Mouse (Mus musculus): ENCODE measurements around the gene Stard9. TPM values are rescaled to one million over a fixed set of nuclear protein-coding genes. Genes with fewer than 3 reads are reported as not detected.

Gene Stard9
- polyA plus RNA-seq, 1 experiment from 2014 or later = 3.5 TPM

DNA sequence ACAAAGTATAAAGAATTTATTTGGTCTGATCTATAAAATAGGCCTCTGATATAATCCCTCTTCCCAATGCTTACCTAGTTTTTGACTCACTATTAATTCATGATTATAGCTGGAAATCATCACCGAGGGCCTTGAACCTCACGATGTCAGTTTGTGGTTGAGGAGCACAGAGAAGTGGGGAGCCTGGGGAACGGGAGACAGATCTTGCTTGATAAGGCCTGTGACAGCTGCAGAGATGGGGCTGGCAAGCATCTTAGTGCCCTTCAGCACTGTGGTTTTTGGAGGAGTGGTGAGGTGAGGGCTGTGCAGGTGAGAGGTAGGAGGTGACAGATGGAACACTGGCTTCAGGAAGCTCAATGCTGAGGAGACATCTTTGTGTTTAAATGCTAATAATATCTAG, 81.2 kb downstream of the Stard9 start:
- H3K27me3 ChIP-seq (ENCODE audit: control insufficient read depth, insufficient read depth, low read depth, low read length) = no peaks in the 10 kb centered on the region
- no peak overlapping the region for H3K9ac ChIP-seq (ENCODE audit: low read depth, low read length)
- no peaks in the 10 kb centered on the region for H3K4me1 ChIP-seq (ENCODE audit: control insufficient read depth, insufficient read depth, low read length)
- no peak overlapping the region for H3K4me2 ChIP-seq (ENCODE audit: low read length)
- no peak for ATAC-seq
- peaks cover 18% of the 10 kb centered on the region for H3K36me3 ChIP-seq (ENCODE audit: control insufficient read depth, insufficient read depth, low read length)
- no peaks in the 10 kb centered on the region for H3K9me3 ChIP-seq (replicated peaks; ENCODE audit: control insufficient read depth, low read length, poor library complexity, severe bottlenecking)
- no peak overlapping the region for H3K4me3 ChIP-seq (ENCODE audit: low read depth, low read length)
- 89% methylated on average over 3 of the region's 3 CpGs for WGBS
- no peak overlapping the region for H3K27ac ChIP-seq (ENCODE audit: low read length)

DNA sequence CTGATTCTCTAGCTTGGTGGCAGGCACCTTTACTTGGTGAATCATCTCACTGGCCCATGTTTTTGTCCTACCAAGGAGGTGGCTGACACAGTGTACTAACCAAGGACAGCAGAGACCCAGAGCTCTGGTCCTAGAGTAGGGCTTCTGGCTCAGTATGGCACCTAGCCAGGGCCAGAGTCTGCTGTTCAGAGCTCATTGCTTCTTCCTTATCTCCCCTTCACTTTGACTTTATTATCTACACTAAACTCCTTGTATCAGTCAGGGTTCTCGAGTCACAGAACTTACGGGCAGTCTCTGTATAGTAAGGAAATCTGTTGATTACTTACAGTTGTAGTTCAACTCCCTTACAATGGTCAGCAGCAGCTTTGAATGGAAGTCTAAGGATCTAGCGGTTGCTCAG, 82.0 kb downstream of the Stard9 start:
- Histone ChIP-seq H3K36me3 (ENCODE audit: control insufficient read depth, insufficient read depth, low read length) (peaks cover 18% of the 10 kb centered on the region), H3K4me1 (ENCODE audit: control insufficient read depth, insufficient read depth, low read length) (no peaks in the 10 kb centered on the region), H3K4me2 (ENCODE audit: low read length) (no peak overlapping the region), H3K27me3 (ENCODE audit: control insufficient read depth, insufficient read depth, low read depth, low read length) (no peaks in the 10 kb centered on the region), H3K9me3 (replicated peaks; ENCODE audit: control insufficient read depth, low read length, poor library complexity, severe bottlenecking) (no peaks in the 10 kb centered on the region), H3K4me3 (ENCODE audit: low read depth, low read length) (no peak overlapping the region), H3K9ac (ENCODE audit: low read depth, low read length) (no peak overlapping the region), H3K27ac (ENCODE audit: low read length) (no peak overlapping the region)
- ATAC-seq = no peak
- 97% methylated on average over 3 of the region's 3 CpGs for WGBS

GRCm38 (mm10) chr2:120713441-120713840, 84.5 kb downstream of the Stard9 start:
- H3K36me3 ChIP-seq (ENCODE audit: control insufficient read depth, insufficient read depth, low read length) = peaks cover 24% of the 10 kb centered on the region

GRCm38 (mm10) chr2:120718496-120718895, 89.6 kb downstream of the Stard9 start:
- no peaks in the 10 kb centered on the region for H3K27me3 ChIP-seq (ENCODE audit: control insufficient read depth, insufficient read depth, low read depth, low read length)
- 97% methylated on average over 8 of the region's 8 CpGs for WGBS
- no peak overlapping the region for H3K4me2 ChIP-seq (ENCODE audit: low read length)
- H3K36me3 ChIP-seq (ENCODE audit: control insufficient read depth, insufficient read depth, low read length) = peaks cover 44% of the 10 kb centered on the region
- no peak overlapping the region for H3K9ac ChIP-seq (ENCODE audit: low read depth, low read length)
- ATAC-seq = no peak
- no peak overlapping the region for H3K27ac ChIP-seq (ENCODE audit: low read length)
- no peaks in the 10 kb centered on the region for H3K4me1 ChIP-seq (ENCODE audit: control insufficient read depth, insufficient read depth, low read length)
- no peaks in the 10 kb centered on the region for H3K9me3 ChIP-seq (replicated peaks; ENCODE audit: control insufficient read depth, low read length, poor library complexity, severe bottlenecking)
- no peak overlapping the region for H3K4me3 ChIP-seq (ENCODE audit: low read depth, low read length)

More at GRCm38 (mm10) chr2:120713441-120713840, 84.5 kb downstream of the Stard9 start:
- H3K9ac ChIP-seq (ENCODE audit: low read depth, low read length) = no peak overlapping the region
- no peaks in the 10 kb centered on the region for H3K9me3 ChIP-seq (replicated peaks; ENCODE audit: control insufficient read depth, low read length, poor library complexity, severe bottlenecking)
- ATAC-seq = no peak
- no peaks in the 10 kb centered on the region for H3K4me1 ChIP-seq (ENCODE audit: control insufficient read depth, insufficient read depth, low read length)
- no peak overlapping the region for H3K4me3 ChIP-seq (ENCODE audit: low read depth, low read length)
- H3K27me3 ChIP-seq (ENCODE audit: control insufficient read depth, insufficient read depth, low read depth, low read length) = no peaks in the 10 kb centered on the region
- no peak overlapping the region for H3K4me2 ChIP-seq (ENCODE audit: low read length)
- H3K27ac ChIP-seq (ENCODE audit: low read length) = no peak overlapping the region
- WGBS = 98% methylated on average over 3 of the region's 3 CpGs

- Histone ChIP-seq H3K27ac (ENCODE audit: low read length) (no peak overlapping the region), H3K4me3 (ENCODE audit: low read depth, low read length) (no peak overlapping the region), H3K36me3 (ENCODE audit: control insufficient read depth, insufficient read depth, low read length) (peaks cover 46% of the 10 kb centered on the region), H3K27me3 (ENCODE audit: control insufficient read depth, insufficient read depth, low read depth, low read length) (no peaks in the 10 kb centered on the region), H3K4me1 (ENCODE audit: control insufficient read depth, insufficient read depth, low read length) (no peaks in the 10 kb centered on the region), H3K4me2 (ENCODE audit: low read length) (no peak overlapping the region), H3K9me3 (replicated peaks; ENCODE audit: control insufficient read depth, low read length, poor library complexity, severe bottlenecking) (no peaks in the 10 kb centered on the region), H3K9ac (ENCODE audit: low read depth, low read length) (no peak overlapping the region)
- over 99% methylated on average over 6 of the region's 6 CpGs for WGBS
- no peak for ATAC-seq
Observed at GRCm38 (mm10) chr2:120720821-120721220, 91.9 kb downstream of the Stard9 start.

DNA sequence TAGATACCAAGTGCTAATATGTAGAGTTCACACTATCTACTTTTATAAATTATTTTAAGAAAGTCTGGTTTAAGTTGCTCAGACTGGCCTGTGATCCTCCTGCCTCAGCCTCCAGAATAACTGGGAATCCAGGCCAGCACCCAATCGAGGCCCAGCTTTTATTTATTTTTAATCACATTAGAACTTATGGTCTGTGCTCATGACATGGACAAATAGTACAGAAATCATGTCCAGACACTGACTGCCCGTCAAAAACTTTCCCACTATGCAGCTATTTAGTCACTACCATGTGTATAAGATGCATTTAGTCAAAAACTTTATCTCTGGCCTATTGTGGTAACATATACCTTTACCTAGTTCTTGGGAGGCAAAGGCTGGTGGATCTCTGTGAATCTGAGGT, 93.0 kb downstream of the Stard9 start:
- H3K4me3 ChIP-seq (ENCODE audit: low read depth, low read length) = no peak overlapping the region
- no peak overlapping the region for H3K27ac ChIP-seq (ENCODE audit: low read length)
- no peak overlapping the region for H3K4me2 ChIP-seq (ENCODE audit: low read length)
- H3K9me3 ChIP-seq (replicated peaks; ENCODE audit: control insufficient read depth, low read length, poor library complexity, severe bottlenecking) = no peaks in the 10 kb centered on the region
- no peaks in the 10 kb centered on the region for H3K27me3 ChIP-seq (ENCODE audit: control insufficient read depth, insufficient read depth, low read depth, low read length)
- H3K9ac ChIP-seq (ENCODE audit: low read depth, low read length) = no peak overlapping the region
- H3K4me1 ChIP-seq (ENCODE audit: control insufficient read depth, insufficient read depth, low read length) = no peaks in the 10 kb centered on the region
- H3K36me3 ChIP-seq (ENCODE audit: control insufficient read depth, insufficient read depth, low read length) = peaks cover 51% of the 10 kb centered on the region
- ATAC-seq = no peak
- WGBS = 88% methylated on average over 2 of the region's 2 CpGs

GRCm38 (mm10) chr2:120722491-120722890, 93.6 kb downstream of the Stard9 start:
- no peak for ATAC-seq
- Histone ChIP-seq H3K27me3 (ENCODE audit: control insufficient read depth, insufficient read depth, low read depth, low read length) (no peaks in the 10 kb centered on the region), H3K4me2 (ENCODE audit: low read length) (no peak overlapping the region), H3K9ac (ENCODE audit: low read depth, low read length) (no peak overlapping the region), H3K9me3 (replicated peaks; ENCODE audit: control insufficient read depth, low read length, poor library complexity, severe bottlenecking) (no peaks in the 10 kb centered on the region), H3K27ac (ENCODE audit: low read length) (no peak overlapping the region), H3K4me1 (ENCODE audit: control insufficient read depth, insufficient read depth, low read length) (no peaks in the 10 kb centered on the region), H3K4me3 (ENCODE audit: low read depth, low read length) (no peak overlapping the region), H3K36me3 (ENCODE audit: control insufficient read depth, insufficient read depth, low read length) (peaks cover 47% of the 10 kb centered on the region)
- 69% methylated on average over 8 of the region's 8 CpGs for WGBS

GRCm38 (mm10) chr2:120723621-120724020, 94.7 kb downstream of the Stard9 start:
- H3K9me3 ChIP-seq (replicated peaks; ENCODE audit: control insufficient read depth, low read length, poor library complexity, severe bottlenecking) = no peaks in the 10 kb centered on the region
- H3K36me3 ChIP-seq (ENCODE audit: control insufficient read depth, insufficient read depth, low read length) = peaks cover 46% of the 10 kb centered on the region
- no peaks in the 10 kb centered on the region for H3K27me3 ChIP-seq (ENCODE audit: control insufficient read depth, insufficient read depth, low read depth, low read length)
- no peak overlapping the region for H3K4me3 ChIP-seq (ENCODE audit: low read depth, low read length)
- no peak overlapping the region for H3K9ac ChIP-seq (ENCODE audit: low read depth, low read length)
- H3K27ac ChIP-seq (ENCODE audit: low read length) = no peak overlapping the region
- ATAC-seq = no peak
- 78% methylated on average over 4 of the region's 4 CpGs for WGBS
- H3K4me2 ChIP-seq (ENCODE audit: low read length) = no peak overlapping the region
- peaks cover 4% of the 10 kb centered on the region for H3K4me1 ChIP-seq (ENCODE audit: control insufficient read depth, insufficient read depth, low read length)

- Histone ChIP-seq H3K4me3 (ENCODE audit: low read depth, low read length) (no peak overlapping the region), H3K27ac (ENCODE audit: low read length) (no peak overlapping the region), H3K4me1 (ENCODE audit: control insufficient read depth, insufficient read depth, low read length) (peaks cover 9% of the 10 kb centered on the region), H3K4me2 (ENCODE audit: low read length) (no peak overlapping the region), H3K27me3 (ENCODE audit: control insufficient read depth, insufficient read depth, low read depth, low read length) (no peaks in the 10 kb centered on the region), H3K36me3 (ENCODE audit: control insufficient read depth, insufficient read depth, low read length) (peaks cover 46% of the 10 kb centered on the region), H3K9ac (ENCODE audit: low read depth, low read length) (no peak overlapping the region), H3K9me3 (replicated peaks; ENCODE audit: control insufficient read depth, low read length, poor library complexity, severe bottlenecking) (no peaks in the 10 kb centered on the region)
- WGBS = 83% methylated on average over 6 of the region's 6 CpGs
- ATAC-seq = no peak
Observed at GRCm38 (mm10) chr2:120724176-120724575, 95.3 kb downstream of the Stard9 start.
